Comparison of ENCODE assay signal across 13 mouse cellular contexts in genomic region chr1:98084596-98085274, GRCm38 (mm10). TPM values are rescaled to one million over a fixed set of nuclear protein-coding genes. Genes with fewer than 3 reads are reported as not detected.
DNase-seq lines count a peak whose midpoint lies in the region; ATAC-seq and TF ChIP-seq lines count a peak whose summit lies in the region.
"Had no signal": no experiment of that assay in that cellular context is flagged by ENCODE, and none has a peak within 500 bp of the region (broad histone marks: within the 10 kb centered on the region; RNA-seq: fewer than 3 reads in every experiment).

No protein-coding gene starts in this region.

- no peak for DNase-seq in heart, postnatal 36 days
- no peak for DNase-seq in lung, postnatal 0 days (ENCODE audit: low spot score)
- DNase-seq in lung, postnatal 10 days = no peak
- DNase-seq in midbrain, embryonic 11.5 days (ENCODE audit: low spot score, missing footprints) = no peak
- DNase-seq in stomach, postnatal 0 days (ENCODE audit: low spot score) = no peak
- no peak for DNase-seq in adrenal gland, postnatal 36 days
- DNase-seq: cerebellum, adult 18-20 months; gastrocnemius, postnatal 36 days; kidney, adult 18-20 months; liver, embryonic 13.5 days had no signal

- no peaks in the 10 kb centered on the region for H3K36me3 ChIP-seq in heart, embryonic 15.5 days
- H3K36me3 ChIP-seq in lung, postnatal 0 days (ENCODE audit: insufficient read depth, low read length) = no peaks in the 10 kb centered on the region
- H3K36me3 ChIP-seq in midbrain, embryonic 11.5 days (ENCODE audit: control insufficient read depth, insufficient read depth, low read length) = no peaks in the 10 kb centered on the region
- H3K36me3 ChIP-seq in stomach, postnatal 0 days (ENCODE audit: control insufficient read depth, insufficient read depth, low read length) = no peaks in the 10 kb centered on the region
- H3K36me3 ChIP-seq: liver, embryonic 13.5 days had no signal

- WGBS in heart, embryonic 15.5 days = 39% methylated on average over 13 of the region's 13 CpGs
- 49% methylated on average over 13 of the region's 13 CpGs for WGBS in lung, postnatal 0 days
- WGBS in midbrain, embryonic 11.5 days = 67% methylated on average over 13 of the region's 13 CpGs
- WGBS in stomach, postnatal 0 days = 59% methylated on average over 13 of the region's 13 CpGs

- no peak for TF ChIP-seq CTCF in lung, postnatal 0 days (IDR thresholded peaks at IDR 0.05)
- no peak for TF ChIP-seq CTCF in stomach, postnatal 0 days (IDR thresholded peaks at IDR 0.05; ENCODE audit: low read depth)

- H3K4me1 ChIP-seq in heart, embryonic 15.5 days (replicated peaks) = peaks cover 37% of the 10 kb centered on the region
- peaks cover 3% of the 10 kb centered on the region; the same call in 1 of the 2 replicates for H3K4me1 ChIP-seq in lung, postnatal 0 days (ENCODE audit: insufficient read depth, low read depth, low read length)
- peaks cover 3% of the 10 kb centered on the region; the same call in 1 of the 2 replicates for H3K4me1 ChIP-seq in midbrain, embryonic 11.5 days (ENCODE audit: control insufficient read depth, insufficient read depth, low read length)
- H3K4me1 ChIP-seq in stomach, postnatal 0 days (replicated peaks; ENCODE audit: control insufficient read depth, insufficient read depth) = 0 out of 2 replicates have a peak, but pooled peaks cover 3% of the 10 kb centered on the region
- H3K4me1 ChIP-seq: liver, embryonic 13.5 days had no signal

- intact Hi-C loops in heart, postnatal 36 days (cut with DNase I) = no loop called here

- no peak overlapping the region for H3K4me3 ChIP-seq in heart, embryonic 15.5 days
- no peak overlapping the region for H3K4me3 ChIP-seq in lung, postnatal 0 days (ENCODE audit: low read depth, low read length)
- no peak overlapping the region for H3K4me3 ChIP-seq in midbrain, embryonic 11.5 days (ENCODE audit: low read depth, low read length)
- no peak overlapping the region for H3K4me3 ChIP-seq in stomach, postnatal 0 days (ENCODE audit: low read depth, low read length)
- H3K4me3 ChIP-seq: layer of hippocampus, adult 2 months; liver, embryonic 13.5 days had no signal

- H3K9ac ChIP-seq in heart, embryonic 15.5 days = no peak overlapping the region
- no peak overlapping the region for H3K9ac ChIP-seq in lung, postnatal 0 days (replicated peaks; ENCODE audit: low read depth)
- no peak overlapping the region for H3K9ac ChIP-seq in midbrain, embryonic 11.5 days (ENCODE audit: low read length)
- H3K9ac ChIP-seq in stomach, postnatal 0 days (ENCODE audit: low read length) = 0 out of 2 replicates have a peak overlapping the region, but pooled peaks have one; percentile 4
- H3K9ac ChIP-seq: liver, embryonic 13.5 days had no signal

- no peak for TF ChIP-seq EP300 in lung, postnatal 0 days (IDR thresholded peaks at IDR 0.05)
- TF ChIP-seq EP300 in stomach, postnatal 0 days (optimal IDR thresholded peaks at IDR 0.05) = no peak

- H3K9me3 ChIP-seq in heart, embryonic 15.5 days (replicated peaks) = no peaks in the 10 kb centered on the region
- H3K9me3 ChIP-seq in lung, postnatal 0 days (ENCODE audit: low read length) = no peaks in the 10 kb centered on the region
- H3K9me3 ChIP-seq in midbrain, embryonic 11.5 days (ENCODE audit: control insufficient read depth, low read length) = no peaks in the 10 kb centered on the region
- H3K9me3 ChIP-seq in stomach, postnatal 0 days (ENCODE audit: control insufficient read depth, low read length) = no peaks in the 10 kb centered on the region
- H3K9me3 ChIP-seq: liver, embryonic 13.5 days had no signal

- peak; percentile 80 for ATAC-seq in heart, embryonic 15.5 days (replicated peaks; ENCODE audit: insufficient number of reproducible peaks, insufficient read depth, low FRiP score, low read depth)
- peak; percentile 58 for ATAC-seq in lung, postnatal 0 days
- ATAC-seq in midbrain, embryonic 11.5 days (ENCODE audit: low FRiP score) = peak; percentile 40
- 0 out of 2 replicates have a peak, but pooled peaks have one; percentile 34 for ATAC-seq in stomach, postnatal 0 days (ENCODE audit: low FRiP score, low TSS enrichment)
- ATAC-seq: forebrain, embryonic 14.5 days had no signal

- H3K27me3 ChIP-seq in heart, embryonic 15.5 days = no peaks in the 10 kb centered on the region
- no peaks in the 10 kb centered on the region for H3K27me3 ChIP-seq in lung, postnatal 0 days (replicated peaks; ENCODE audit: insufficient read depth, low read length)
- H3K27me3 ChIP-seq in midbrain, embryonic 11.5 days (ENCODE audit: control insufficient read depth, insufficient read depth, low read length) = no peaks in the 10 kb centered on the region
- H3K27me3 ChIP-seq in stomach, postnatal 0 days (ENCODE audit: control insufficient read depth, insufficient read depth, low read length) = no peaks in the 10 kb centered on the region
- H3K27me3 ChIP-seq: liver, embryonic 13.5 days had no signal

- peak overlapping the region; percentile 33 for H3K4me2 ChIP-seq in heart, embryonic 15.5 days
- H3K4me2 ChIP-seq in lung, postnatal 0 days (replicated peaks; ENCODE audit: low read depth, low read length) = no peak overlapping the region
- H3K4me2 ChIP-seq in midbrain, embryonic 11.5 days = no peak overlapping the region
- H3K4me2 ChIP-seq in stomach, postnatal 0 days (replicated peaks; ENCODE audit: low read depth) = no peak overlapping the region
- H3K4me2 ChIP-seq: liver, embryonic 13.5 days had no signal

- H3K27ac ChIP-seq in heart, embryonic 15.5 days = peak overlapping the region; percentile 70
- peak overlapping the region; percentile 44; the same call in 1 of the 2 replicates for H3K27ac ChIP-seq in lung, postnatal 0 days (ENCODE audit: low read length)
- H3K27ac ChIP-seq in midbrain, embryonic 11.5 days (ENCODE audit: low read depth, low read length) = no peak overlapping the region
- H3K27ac ChIP-seq in stomach, postnatal 0 days (replicated peaks) = peak overlapping the region; percentile 40; the same call in 1 of the 2 replicates
- H3K27ac ChIP-seq: layer of hippocampus, adult 2 months; liver, embryonic 13.5 days had no signal

RNA-seq across cellular contexts. Expression of gene Pam, which starts 10.7 kb away (rescaled TPM):
- polyA plus RNA-seq in heart, embryonic 15.5 days (2015; fragmentation: Nextera tagmentation; extraction: Ambion mirVana) = 412 and 544 TPM in 2 replicates
- total RNA-seq in heart, postnatal 36 days (2021) = 100 to 1,000 TPM; 586 to 674 TPM
- 90.3 and 96.6 TPM in 2 replicates for polyA plus RNA-seq in lung, postnatal 0 days (2015; fragmentation: Nextera tagmentation; extraction: Ambion mirVana)
- polyA plus RNA-seq in midbrain, embryonic 11.5 days (2014; fragmentation: Nextera tagmentation; extraction: Ambion mirVana) = 21.1 and 21.2 TPM in 2 replicates
- polyA plus RNA-seq in stomach, postnatal 0 days (2015; fragmentation: Nextera tagmentation; extraction: Ambion mirVana) = 63.5 and 76.4 TPM in 2 replicates
- 100 to 1,000 TPM; 379 to 391 TPM for total RNA-seq in adrenal gland, postnatal 36 days (2021)
